Mouse (Mus musculus) E14TG2a.4 (cell line): ENCODE data around the gene Rbms2.

ENCODE experiments used
- CTCF ChIP-seq: conservative IDR thresholded peaks from 2 replicates; pipeline ENCODE4 v1.5.1; 2014; ENCODE audit warnings: low read length
- NANOG ChIP-seq: IDR thresholded peaks from 2 replicates; pipeline ENCODE4 v1.6.1; 2014; ENCODE audit warnings: borderline replicate concordance, low read length, mixed read lengths
- POU5F1 ChIP-seq: IDR thresholded peaks from 2 replicates; pipeline ENCODE4 v1.6.1; 2014; ENCODE audit warnings: low read length, borderline replicate concordance

DNA sequence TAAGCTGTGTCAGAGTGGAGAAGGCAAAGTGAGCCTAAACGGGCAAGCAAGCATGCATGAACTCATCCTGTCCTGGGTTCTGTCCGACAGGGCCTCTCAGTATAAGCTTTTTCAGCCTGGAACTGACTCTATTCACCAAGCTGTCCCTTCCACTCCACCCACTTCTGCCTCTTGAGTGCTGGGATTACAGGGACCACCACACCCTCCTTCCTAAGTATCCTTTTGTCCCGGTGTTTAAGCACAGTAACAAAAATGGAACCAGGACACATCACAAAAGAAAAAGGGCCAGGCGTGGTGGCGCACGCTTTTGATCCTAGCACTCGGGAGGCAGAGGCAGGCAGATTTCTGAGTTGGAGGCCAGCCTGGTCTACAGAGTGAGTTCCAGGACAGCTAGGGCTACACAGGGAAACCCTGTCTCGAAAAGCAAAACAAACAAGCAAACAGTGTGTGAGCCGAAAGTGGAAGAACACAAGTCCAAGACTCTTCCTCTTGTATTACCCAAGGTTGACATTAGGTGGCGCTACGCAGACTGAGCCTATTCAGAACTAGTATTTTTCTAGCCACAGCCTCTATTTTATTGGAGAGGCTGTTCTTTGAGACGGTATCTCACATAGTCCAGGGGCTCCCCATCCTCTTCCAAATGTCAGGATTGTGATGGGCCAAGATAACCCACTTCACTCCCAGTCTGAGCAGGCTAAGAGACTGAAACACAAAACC, 39.7 kb downstream of the Rbms2 start:
- peak; percentile 95 for TF ChIP-seq CTCF
- TF ChIP-seq POU5F1, result no peak
- TF ChIP-seq NANOG, result no peak
